Mouse (Mus musculus): ENCODE measurements around the gene Lrp1. TPM values are rescaled to one million over a fixed set of nuclear protein-coding genes. Genes with fewer than 3 reads are reported as not detected.

The Lrp1 gene
- polyA plus RNA-seq, 1 experiment: 0.06 TPM

- TF ChIP-seq GATA1 (IDR thresholded peaks at IDR 0.05; ENCODE audit: low read length): no peak
Observed at GRCm38 (mm10) chr10:127592850-127593249, 28.1 kb downstream of the Lrp1 start.

GRCm38 (mm10) chr10:127592423-127592822 lies 28.5 kb downstream of the Lrp1 start:
- TF ChIP-seq GATA1 (IDR thresholded peaks at IDR 0.05; ENCODE audit: low read length): no peak

GRCm38 (mm10) chr10:127591514-127591913 lies 29.4 kb downstream of the Lrp1 start:
- no peak for TF ChIP-seq GATA1 (IDR thresholded peaks at IDR 0.05; ENCODE audit: low read length)

- TF ChIP-seq GATA1 (IDR thresholded peaks at IDR 0.05; ENCODE audit: low read length): no peak
Observed at GRCm38 (mm10) chr10:127590831-127591451, 30.0 kb downstream of the Lrp1 start.

- no peak for TF ChIP-seq GATA1 (IDR thresholded peaks at IDR 0.05; ENCODE audit: low read length)
Observed at GRCm38 (mm10) chr10:127590256-127590655, 30.7 kb downstream of the Lrp1 start.

- no peak for TF ChIP-seq GATA1 (IDR thresholded peaks at IDR 0.05; ENCODE audit: low read length)
Observed at GRCm38 (mm10) chr10:127587776-127588175, 33.2 kb downstream of the Lrp1 start.

- TF ChIP-seq GATA1 (IDR thresholded peaks at IDR 0.05; ENCODE audit: low read length): no peak
Observed at GRCm38 (mm10) chr10:127586209-127586608, 34.7 kb downstream of the Lrp1 start.

- TF ChIP-seq GATA1 (IDR thresholded peaks at IDR 0.05; ENCODE audit: low read length): no peak
Observed at GRCm38 (mm10) chr10:127585598-127585997, 35.4 kb downstream of the Lrp1 start.

GRCm38 (mm10) chr10:127583649-127584048 lies 37.3 kb downstream of the Lrp1 start:
- TF ChIP-seq GATA1 (IDR thresholded peaks at IDR 0.05; ENCODE audit: low read length): no peak

GRCm38 (mm10) chr10:127581291-127581690 lies 39.7 kb downstream of the Lrp1 start:
- no peak for TF ChIP-seq GATA1 (IDR thresholded peaks at IDR 0.05; ENCODE audit: low read length)

- no peak for TF ChIP-seq GATA1 (IDR thresholded peaks at IDR 0.05; ENCODE audit: low read length)
Observed at GRCm38 (mm10) chr10:127577982-127578381, 43.0 kb downstream of the Lrp1 start.

- TF ChIP-seq GATA1 (IDR thresholded peaks at IDR 0.05; ENCODE audit: low read length): no peak
Observed at GRCm38 (mm10) chr10:127577156-127577555, 43.8 kb downstream of the Lrp1 start.

GRCm38 (mm10) chr10:127576381-127576961 lies 44.5 kb downstream of the Lrp1 start:
- no peak for TF ChIP-seq GATA1 (IDR thresholded peaks at IDR 0.05; ENCODE audit: low read length)

- TF ChIP-seq GATA1 (IDR thresholded peaks at IDR 0.05; ENCODE audit: low read length): no peak
Observed at GRCm38 (mm10) chr10:127575741-127576140, 45.2 kb downstream of the Lrp1 start.

- no peak for TF ChIP-seq GATA1 (IDR thresholded peaks at IDR 0.05; ENCODE audit: low read length)
Observed at GRCm38 (mm10) chr10:127572281-127572680, 48.7 kb downstream of the Lrp1 start.

- no peak for TF ChIP-seq GATA1 (IDR thresholded peaks at IDR 0.05; ENCODE audit: low read length)
Observed at GRCm38 (mm10) chr10:127570937-127571641, 49.9 kb downstream of the Lrp1 start.

GRCm38 (mm10) chr10:127570384-127570783 lies 50.6 kb downstream of the Lrp1 start:
- TF ChIP-seq GATA1 (IDR thresholded peaks at IDR 0.05; ENCODE audit: low read length): no peak
